Mouse (Mus musculus) erythroblast, embryonic 14.5 days (primary cell): ENCODE measurements at regions not wholly inside any gene's neighbourhood (a gene's known extent, or its start where the extent isn't known, plus 50 kb on each side); places are given as distances from the start of the nearest gene placed in this dataset.

Experiments used
- H3K27me3 ChIP-seq: 2 replicates; pipeline ENCODE4 v1.6.1; 2012; ENCODE audit warnings: inconsistent platforms; ENCODE audit not compliant: control insufficient read depth
- H3K36me3 ChIP-seq: 2 replicates; pipeline ENCODE4 v1.6.1; 2012; ENCODE audit warnings: mild to moderate bottlenecking, inconsistent platforms; ENCODE audit not compliant: control insufficient read depth
- H3K4me1 ChIP-seq: 2 replicates; pipeline ENCODE4 v1.6.1; 2012; ENCODE audit warnings: inconsistent platforms; ENCODE audit not compliant: control insufficient read depth
- H3K4me3 ChIP-seq: replicated peaks from 2 replicates; pipeline ENCODE3; 2012; ENCODE audit warnings: moderate library complexity, mild to moderate bottlenecking, inconsistent platforms
- H3K9me3 ChIP-seq: 2 replicates; pipeline ENCODE4 v1.6.1; 2012; ENCODE audit warnings: low read length, inconsistent platforms, mixed read lengths; ENCODE audit not compliant: control insufficient read depth
- GATA1 ChIP-seq: IDR thresholded peaks from 2 replicates; pipeline ENCODE4 v1.6.1; 2012; ENCODE audit warnings: low read length, inconsistent platforms, mixed read lengths
- TAL1 ChIP-seq: IDR thresholded peaks from 3 replicates; pipeline ENCODE4 v1.6.1; 2012; ENCODE audit warnings: low read length, inconsistent platforms, mixed read lengths

DNA sequence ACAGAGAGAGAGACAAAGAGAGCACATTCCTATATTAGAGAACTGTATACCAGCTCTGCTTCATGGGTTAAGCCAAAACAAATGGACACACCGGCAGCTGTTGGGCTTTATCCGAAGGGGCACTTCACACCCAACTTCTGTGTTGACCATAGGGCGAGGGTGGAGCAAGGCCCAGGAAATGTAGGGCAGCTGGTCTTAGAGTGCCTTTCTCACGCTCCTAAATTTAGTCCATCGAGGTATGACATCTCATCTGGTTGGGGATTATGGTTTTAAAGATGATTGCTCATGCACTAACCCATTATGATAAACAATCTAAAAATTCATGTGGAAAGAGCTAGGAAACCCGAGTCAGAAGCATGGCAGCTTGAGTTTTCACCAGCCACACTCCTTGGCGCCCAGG lies 63.6 kb upstream of the Ralgps2 start:
- H3K4me1 ChIP-seq: peaks cover 3% of the 10 kb centered on the region
- TF ChIP-seq GATA1 (no peak), TAL1 (no peak)
- H3K36me3 ChIP-seq: no peaks in the 10 kb centered on the region
- H3K27me3 ChIP-seq: peaks cover 10% of the 10 kb centered on the region
- no peak overlapping the region for H3K4me3 ChIP-seq
- H3K9me3 ChIP-seq: no peaks in the 10 kb centered on the region

DNA sequence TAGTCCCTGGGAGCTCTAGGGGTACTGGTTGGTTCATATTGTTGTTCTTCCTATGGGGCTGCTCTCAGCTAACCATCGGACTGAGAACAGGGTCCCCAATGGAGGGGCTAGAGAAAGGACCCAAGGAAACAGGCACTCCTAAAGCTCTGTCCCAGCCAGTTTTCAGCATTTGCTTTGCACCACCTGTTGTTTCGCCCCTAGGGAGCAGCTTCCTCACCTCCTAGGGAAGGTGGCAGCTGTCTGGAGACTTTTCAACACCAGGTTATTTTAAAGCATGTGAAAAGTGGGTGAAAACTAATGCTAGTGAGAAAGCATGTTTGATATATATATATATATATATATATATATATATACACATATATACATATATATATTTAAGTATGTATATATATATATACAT lies 62.8 kb upstream of the Ralgps2 start:
- TF ChIP-seq TAL1 (no peak), GATA1 (no peak)
- no peaks in the 10 kb centered on the region for H3K9me3 ChIP-seq
- H3K4me3 ChIP-seq: no peak overlapping the region
- H3K4me1 ChIP-seq: peaks cover 4% of the 10 kb centered on the region
- H3K27me3 ChIP-seq: peaks cover 10% of the 10 kb centered on the region; the same call in 1 of the 2 replicates
- H3K36me3 ChIP-seq: no peaks in the 10 kb centered on the region

- H3K27me3 ChIP-seq: peaks cover 10% of the 10 kb centered on the region; the same call in 1 of the 2 replicates
- H3K4me1 ChIP-seq: peaks cover 4% of the 10 kb centered on the region
- no peak for TF ChIP-seq GATA1
- no peak for TF ChIP-seq TAL1
- no peaks in the 10 kb centered on the region for H3K36me3 ChIP-seq
- H3K9me3 ChIP-seq: no peaks in the 10 kb centered on the region
- H3K4me3 ChIP-seq: no peak overlapping the region
Measured at GRCm38 (mm10) chr1:157001008-157001660, 61.7 kb upstream of the Ralgps2 start.

GRCm38 (mm10) chr1:156999947-157000346 lies 60.5 kb upstream of the Ralgps2 start:
- Histone ChIP-seq H3K4me3 (no peak overlapping the region), H3K27me3 (peaks cover 10% of the 10 kb centered on the region; the same call in 1 of the 2 replicates), H3K4me1 (peaks cover 16% of the 10 kb centered on the region), H3K9me3 (no peaks in the 10 kb centered on the region), H3K36me3 (no peaks in the 10 kb centered on the region)
- TF ChIP-seq TAL1 (no peak), GATA1 (no peak)

- H3K4me1 ChIP-seq: peaks cover 19% of the 10 kb centered on the region
Measured at GRCm38 (mm10) chr1:156999272-156999671, 59.8 kb upstream of the Ralgps2 start.

DNA sequence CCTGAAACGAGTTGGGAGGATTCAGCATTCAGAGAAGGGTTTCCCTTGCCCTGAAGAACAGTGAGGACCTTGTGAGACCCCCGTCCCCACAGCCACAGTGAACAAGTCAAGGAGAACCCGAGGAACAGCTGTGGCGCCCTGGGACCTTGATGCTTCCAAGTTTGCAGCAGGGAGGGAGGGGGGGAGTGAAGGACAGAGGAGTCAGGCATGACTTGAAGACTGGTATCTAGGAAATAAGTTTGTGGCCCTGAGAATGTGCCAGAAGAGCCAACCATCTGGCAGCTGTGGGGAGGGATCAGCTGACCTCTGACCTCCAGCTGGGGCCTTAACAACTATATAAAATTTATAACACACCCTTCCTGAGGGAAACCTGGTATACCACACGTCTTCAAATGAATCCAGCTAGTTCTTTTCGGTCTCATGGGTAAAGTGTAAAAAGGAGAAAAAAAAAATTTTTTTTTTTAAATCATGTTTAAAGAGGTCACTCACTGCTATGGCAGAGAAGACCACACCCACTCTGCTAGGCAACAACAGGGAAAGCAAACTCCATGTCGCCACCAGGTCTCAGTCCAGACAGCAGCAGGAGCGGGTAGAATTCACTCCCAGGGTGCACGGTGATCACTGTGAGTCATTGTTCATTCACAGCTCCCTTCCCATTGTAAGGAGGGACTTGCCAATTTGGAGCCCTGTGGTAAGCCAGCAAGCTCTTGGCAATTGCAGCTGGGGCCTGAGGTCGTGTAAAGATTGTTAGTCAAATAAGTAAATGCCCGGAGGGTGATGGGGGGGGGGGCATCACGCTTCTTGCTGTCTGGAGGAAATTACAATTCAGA lies 58.3 kb upstream of the Ralgps2 start:
- no peaks in the 10 kb centered on the region for H3K36me3 ChIP-seq
- H3K4me1 ChIP-seq: peaks cover 25% of the 10 kb centered on the region
- peaks cover 10% of the 10 kb centered on the region; the same call in 1 of the 2 replicates for H3K27me3 ChIP-seq
- no peak overlapping the region for H3K4me3 ChIP-seq
- TF ChIP-seq TAL1 (no peak), GATA1 (no peak)
- H3K9me3 ChIP-seq: no peaks in the 10 kb centered on the region

More at GRCm38 (mm10) chr1:156999272-156999671, 59.8 kb upstream of the Ralgps2 start:
- H3K27me3 ChIP-seq: peaks cover 10% of the 10 kb centered on the region; the same call in 1 of the 2 replicates
- H3K9me3 ChIP-seq: no peaks in the 10 kb centered on the region
- no peak overlapping the region for H3K4me3 ChIP-seq
- H3K36me3 ChIP-seq: no peaks in the 10 kb centered on the region
- no peak for TF ChIP-seq GATA1
- TF ChIP-seq TAL1: no peak

DNA sequence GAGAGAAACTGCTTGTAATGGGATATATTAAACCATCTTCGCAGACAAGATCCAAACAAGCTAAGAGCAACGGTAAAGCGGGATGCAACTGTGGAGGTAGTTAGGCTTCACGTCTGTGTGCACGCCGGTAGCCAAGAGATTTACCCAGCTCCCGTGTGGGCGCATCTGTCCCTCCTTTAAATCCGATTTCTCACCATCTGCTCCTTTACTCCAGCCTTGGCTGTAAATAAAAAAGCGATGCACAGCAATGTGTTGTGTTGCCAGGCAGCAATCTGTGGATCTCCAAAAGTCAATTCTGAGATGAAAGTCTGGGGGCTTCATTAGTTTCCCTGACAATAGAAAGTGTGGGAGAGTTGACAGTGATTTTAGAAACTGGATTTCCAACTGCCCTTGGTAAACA lies 57.6 kb upstream of the Ralgps2 start:
- TF ChIP-seq GATA1: no peak
- TF ChIP-seq TAL1: no peak
- no peaks in the 10 kb centered on the region for H3K36me3 ChIP-seq
- peaks cover 9% of the 10 kb centered on the region; the same call in 1 of the 2 replicates for H3K27me3 ChIP-seq
- peaks cover 27% of the 10 kb centered on the region for H3K4me1 ChIP-seq
- H3K4me3 ChIP-seq: no peak overlapping the region
- no peaks in the 10 kb centered on the region for H3K9me3 ChIP-seq

- peaks cover 31% of the 10 kb centered on the region for H3K4me1 ChIP-seq
- no peak for TF ChIP-seq GATA1
- TF ChIP-seq TAL1: no peak
- peaks cover 8% of the 10 kb centered on the region; the same call in 1 of the 2 replicates for H3K27me3 ChIP-seq
Measured at GRCm38 (mm10) chr1:156996084-156996880, 56.9 kb upstream of the Ralgps2 start.

More at GRCm38 (mm10) chr1:156996084-156996880, 56.9 kb upstream of the Ralgps2 start:
- no peak overlapping the region for H3K4me3 ChIP-seq
- H3K36me3 ChIP-seq: no peaks in the 10 kb centered on the region
- no peaks in the 10 kb centered on the region for H3K9me3 ChIP-seq
